Mouse (Mus musculus) right cerebral cortex, postnatal 4 days (tissue): ENCODE data around the gene Olfr796.

Experiments used
- DNase-seq: peaks from one replicate; pipeline ENCODE4 v3.0.0-alpha.2; 2022

Gene Olfr796

GRCm38 (mm10) chr10:129612470-129612869 lies at the start of gene Olfr796:
Olfr796 (minus strand) TSS chr10:129612570.
- DNase-seq: no peak

DNA sequence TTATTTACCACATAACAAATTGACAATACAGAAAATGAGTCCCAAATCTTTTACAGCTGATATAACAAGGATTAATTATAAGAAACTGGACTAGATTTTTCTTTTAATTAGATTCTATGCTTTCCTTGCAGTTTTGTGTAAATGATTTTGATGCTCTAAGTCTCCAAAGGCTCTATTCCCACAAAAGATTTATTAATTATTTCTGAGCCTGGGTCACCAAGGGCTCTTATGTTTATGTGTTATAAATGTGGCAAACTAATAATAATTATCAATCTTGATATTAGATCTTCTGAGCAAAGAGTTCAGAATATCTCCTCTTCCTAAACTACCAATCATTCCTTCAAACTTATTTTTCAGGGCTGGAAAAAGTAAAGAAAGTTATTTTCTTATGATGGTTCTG lies 45.0 kb upstream of the Olfr796 start, which contains the start of gene Olfr800:
TSS of gene Olfr800 (plus strand) at position 301 of the 400 bp plus-strand sequence.
- no peak for DNase-seq

DNA sequence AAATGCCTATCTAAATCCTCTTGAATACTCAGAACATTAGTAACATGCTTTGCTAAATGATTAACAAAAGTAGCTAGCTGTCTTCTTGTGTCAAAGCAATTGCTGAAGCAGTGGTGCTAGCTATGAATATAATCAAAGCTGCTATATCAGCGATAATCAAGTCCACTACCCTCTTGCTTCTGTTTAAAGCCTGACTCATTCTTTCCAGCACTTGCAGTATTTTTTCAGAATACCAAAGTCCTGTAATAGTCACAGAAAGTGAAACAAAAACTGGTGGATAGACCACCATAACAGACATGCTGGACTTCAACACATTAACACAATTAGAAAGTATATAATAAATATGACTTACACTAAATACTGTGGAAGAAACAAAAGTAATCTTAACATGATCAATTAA lies 39.4 kb upstream of the Olfr796 start:
- DNase-seq: no peak

DNA sequence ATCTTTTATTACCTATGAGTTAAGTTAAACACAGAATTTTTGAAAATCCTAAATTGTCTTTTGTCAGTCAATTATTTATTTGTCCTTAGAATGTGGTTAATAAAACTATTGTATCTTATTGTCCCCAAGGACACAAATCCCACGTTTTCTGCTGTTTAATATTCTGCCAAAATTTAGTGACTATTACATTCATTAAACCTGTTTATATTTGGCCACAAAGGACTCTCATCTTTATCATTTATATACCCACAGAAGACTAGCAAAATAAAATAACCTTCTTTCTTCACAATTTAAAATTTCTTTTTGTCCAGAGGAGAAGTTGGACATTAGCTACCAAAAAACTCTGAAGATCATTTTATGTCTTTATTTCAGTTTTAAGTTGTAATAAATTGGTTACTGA lies 24.8 kb upstream of the Olfr796 start, which contains the start of gene Olfr799:
TSS of gene Olfr799 (plus strand) at position 301 of the 400 bp plus-strand sequence.
- no peak for DNase-seq

DNA sequence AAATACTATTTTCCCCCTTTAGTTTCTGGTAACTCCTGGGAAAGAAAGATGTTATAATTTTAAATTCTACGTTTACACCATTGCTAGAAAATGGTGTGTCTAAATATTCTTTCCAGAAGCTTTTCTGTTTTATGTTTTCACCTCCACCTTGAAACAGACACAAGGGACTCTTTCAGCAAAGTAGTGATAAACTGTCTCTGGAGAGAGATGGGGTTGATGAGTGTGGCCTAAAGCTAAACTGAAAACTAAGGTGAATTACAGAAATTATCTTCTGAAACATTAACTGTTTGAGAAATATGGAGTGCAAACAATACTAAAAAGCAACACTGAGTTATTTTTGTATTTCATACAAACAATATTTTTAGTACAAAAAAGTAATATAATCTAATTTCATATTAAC lies 15.5 kb upstream of the Olfr796 start, which contains the start of gene Olfr798:
TSS of gene Olfr798 (minus strand) at position 101 of the 400 bp plus-strand sequence.
- DNase-seq: no peak

- no peak for DNase-seq
Observed at GRCm38 (mm10) chr10:129623251-129623650, 10.9 kb upstream of the Olfr796 start.

GRCm38 (mm10) chr10:129621724-129622123 lies 9.4 kb upstream of the Olfr796 start:
- DNase-seq: no peak

GRCm38 (mm10) chr10:129577066-129577465 lies 35.3 kb downstream of the Olfr796 start:
- DNase-seq: no peak

DNA sequence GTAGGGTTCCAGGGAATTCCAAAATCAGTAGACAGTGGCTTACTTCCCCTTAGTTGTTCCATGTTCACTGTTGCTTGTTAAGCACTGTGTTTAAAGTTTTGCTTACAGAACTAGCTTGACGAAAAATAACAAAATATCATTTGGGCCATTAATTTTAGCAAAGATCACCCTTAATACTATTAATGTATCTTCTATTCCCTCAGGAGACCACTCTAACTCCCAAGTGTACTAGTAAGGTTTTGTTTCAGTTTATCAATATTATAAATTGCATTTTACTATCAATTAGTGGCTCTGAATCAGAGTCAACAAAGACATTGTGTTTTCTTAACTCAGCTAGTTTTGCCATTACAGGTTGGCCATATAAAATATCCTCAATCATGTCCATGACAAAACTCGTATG lies 45.0 kb downstream of the Olfr796 start, which contains the start of gene Olfr794:
TSS of gene Olfr794 (plus strand) at position 301 of the 400 bp plus-strand sequence.
- DNase-seq: no peak
